Mouse (Mus musculus) cortical plate, adult 2 months (tissue): ENCODE measurements at regions not wholly inside any gene's neighbourhood (a gene's known extent, or its start where the extent isn't known, plus 50 kb on each side); places are given as distances from the start of the nearest gene placed in this dataset.

Experiments
- CTCF ChIP-seq: fragments of 200-500 bp; IDR thresholded peaks from 2 replicates; pipeline ENCODE4 v1.5.1; 2011; ENCODE audit warnings: mild to moderate bottlenecking, control low read depth, low read length; ENCODE audit not compliant: insufficient read depth; ENCODE audit errors: extremely low read depth
- POLR2A ChIP-seq: fragments of 200-500 bp; IDR thresholded peaks from 2 replicates; pipeline ENCODE4 v1.6.1; 2011; ENCODE audit warnings: mild to moderate bottlenecking, low read length, control low read depth; ENCODE audit not compliant: insufficient read depth; ENCODE audit errors: extremely low read depth

GRCm38 (mm10) chr2:128290609-128291008 lies 164.8 kb downstream of the Bcl2l11 start:
- TF ChIP-seq POLR2A: no peak
- no peak for TF ChIP-seq CTCF
